Mouse (Mus musculus) gastrocnemius, adult 2 months (tissue): ENCODE measurements around the gene Ccdc92. TPM values are rescaled to one million over a fixed set of nuclear protein-coding genes. Genes with fewer than 3 reads are reported as not detected.

Experiments used
- DNase-seq: peaks from one replicate; pipeline ENCODE4 v3.0.0; 2022
- H3K27ac ChIP-seq: fragments of 200-600 bp; 2 replicates; pipeline ENCODE4 v1.8.1; 2022; ENCODE audit warnings: mild to moderate bottlenecking
- H3K4me3 ChIP-seq: fragments of 200-600 bp; 2 replicates; pipeline ENCODE4 v1.8.1; 2022; ENCODE audit warnings: mild to moderate bottlenecking, moderate library complexity
- CTCF ChIP-seq: fragments of 200-600 bp; IDR thresholded peaks from 2 replicates; pipeline ENCODE4 v1.8.1; 2022; ENCODE audit warnings: antibody characterized with exemption, mild to moderate bottlenecking, moderate library complexity
- intact Hi-C: fragments of 180-260 bp; cut with DNase I; formaldehyde crosslinking; loops from one replicate; pipeline ENCODE4 v1.15.1; 2025
- long read RNA-seq, 2 experiments: library from polyadenylated mRNA; stranded (forward); transcript quantifications; one replicate each; pipeline ENCODE4 v2.0.0; 2021
- total RNA-seq, 2 experiments: library from RNA; stranded (reverse); gene quantifications; 2 replicates each; pipeline ENCODE4 v1.2.3; 2021

Ccdc92 gene
- total RNA-seq, result under 1 TPM; 0.45 to 0.64 TPM
- long read RNA-seq, experiment 1, result 0 reads
- long read RNA-seq, experiment 2, partial matches to known transcripts, result 0 of 2 reads
- long read RNA-seq, experiment 2, other reads (novel, unspliced or antisense), result 1 of 2 reads

DNA sequence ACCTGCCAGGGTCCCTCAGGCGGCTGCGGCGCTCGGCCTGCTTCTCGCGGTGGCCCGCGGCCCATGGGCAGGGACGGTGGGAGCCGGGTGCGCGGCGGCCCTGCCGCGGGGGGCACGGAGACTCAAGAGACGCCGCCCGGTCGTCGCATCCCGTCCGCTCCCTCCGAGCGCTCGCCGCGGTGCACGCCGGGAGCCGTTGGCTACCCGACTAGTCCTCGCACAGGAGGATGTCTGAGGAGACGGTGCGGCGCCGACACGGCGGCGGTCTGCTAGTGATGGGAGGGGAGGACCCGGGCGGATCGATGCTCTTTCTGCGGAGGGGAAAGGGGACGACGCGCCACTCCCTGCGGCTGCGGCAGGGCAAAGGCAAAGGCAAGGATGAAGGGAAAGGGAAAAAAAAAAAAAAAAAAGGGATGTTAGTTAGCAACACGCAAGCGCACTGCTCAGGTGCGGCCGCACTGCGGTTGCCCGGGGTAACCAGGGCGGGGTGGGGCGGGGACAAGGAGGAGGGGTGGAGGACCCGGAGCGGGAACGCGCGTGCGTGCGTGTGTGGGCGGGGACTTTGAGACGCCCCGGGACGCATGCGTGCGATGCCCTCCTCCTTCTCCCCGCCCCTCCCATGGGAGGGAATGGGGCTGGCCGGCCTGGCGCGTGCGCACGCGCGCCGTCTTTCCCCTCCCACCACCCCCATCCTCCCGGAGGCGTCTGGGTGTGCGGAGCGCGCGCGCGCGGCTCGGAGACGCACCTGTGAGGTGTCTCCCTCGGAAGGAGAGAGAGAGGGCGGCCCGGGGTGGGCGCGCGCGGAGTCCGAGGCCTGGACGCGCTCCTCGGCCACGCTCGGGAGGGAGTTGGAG, at the start of gene Ccdc92, which contains the start of gene Zfp664:
TSS of gene Ccdc92 (minus strand) at position 412 of the 854 bp plus-strand sequence.
TSS of gene Zfp664 (plus strand) at position 679 of the 854 bp plus-strand sequence.
- TF ChIP-seq CTCF, result no peak
- peak within 1 kb of the TSS; percentile 95 for H3K4me3 ChIP-seq
- peak within 1 kb of the TSS; percentile 77 for H3K27ac ChIP-seq
- intact Hi-C loops, result loop anchor here (10.0 kb wide), 1 partner anchor 437 kb away; the partner anchor contains the start of gene Sbno1
- peak; percentile 99 for DNase-seq

DNA sequence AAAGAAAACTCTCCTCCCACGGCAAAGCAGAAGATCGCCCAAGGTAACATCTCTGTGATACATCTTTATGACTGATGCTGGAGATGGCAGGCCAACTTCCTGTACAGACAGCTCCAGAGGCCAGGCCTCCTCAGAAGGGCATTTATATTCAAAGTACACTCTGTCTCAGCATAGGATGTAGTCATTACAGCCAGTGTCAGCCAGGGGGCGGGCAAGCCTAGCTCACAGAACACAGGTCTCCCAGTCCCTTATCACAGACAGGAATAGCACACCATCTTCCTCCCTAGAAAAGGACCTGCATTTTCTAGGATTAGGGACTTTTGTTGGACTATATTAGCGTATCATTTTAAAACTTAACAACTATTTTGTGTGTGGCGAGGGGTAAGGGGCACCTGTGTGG, 46.6 kb upstream of the Ccdc92 start:
- no peak overlapping the region for H3K27ac ChIP-seq
- peak; percentile 85 for DNase-seq
- H3K4me3 ChIP-seq, result no peak overlapping the region
- intact Hi-C loops, result loop anchor here (2.0 to 5.0 kb wide), 3 partner anchors 106 to 360 kb away; no protein-coding TSS in a partner anchor
- TF ChIP-seq CTCF, result peak; percentile 99; the same call in 1 of the 2 replicates

DNA sequence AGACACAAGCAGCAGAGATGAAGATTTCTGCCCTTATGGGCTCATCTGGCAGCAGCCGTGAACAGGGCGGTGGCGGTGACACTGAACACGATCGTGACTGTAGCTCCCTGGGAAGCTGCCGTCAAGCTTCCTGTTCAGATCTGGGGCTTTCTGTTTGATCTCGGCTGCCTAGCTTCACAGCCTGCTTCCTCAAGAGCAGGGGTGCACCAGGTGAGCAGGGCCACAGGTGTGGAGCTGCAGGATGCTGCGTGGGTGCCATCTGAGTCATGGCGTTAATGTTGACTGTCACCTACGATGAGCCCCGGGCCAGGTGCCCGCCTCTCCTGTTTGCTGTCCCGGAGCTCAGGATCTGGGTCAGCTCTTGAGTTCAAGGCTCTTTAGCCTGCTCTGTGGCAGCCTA, 44.7 kb upstream of the Ccdc92 start:
- intact Hi-C loops, result loop anchor here (5.0 kb wide), 1 partner anchor 200 kb away; no protein-coding TSS in a partner anchor
- TF ChIP-seq CTCF, result no peak
- H3K27ac ChIP-seq, result no peak overlapping the region

DNA sequence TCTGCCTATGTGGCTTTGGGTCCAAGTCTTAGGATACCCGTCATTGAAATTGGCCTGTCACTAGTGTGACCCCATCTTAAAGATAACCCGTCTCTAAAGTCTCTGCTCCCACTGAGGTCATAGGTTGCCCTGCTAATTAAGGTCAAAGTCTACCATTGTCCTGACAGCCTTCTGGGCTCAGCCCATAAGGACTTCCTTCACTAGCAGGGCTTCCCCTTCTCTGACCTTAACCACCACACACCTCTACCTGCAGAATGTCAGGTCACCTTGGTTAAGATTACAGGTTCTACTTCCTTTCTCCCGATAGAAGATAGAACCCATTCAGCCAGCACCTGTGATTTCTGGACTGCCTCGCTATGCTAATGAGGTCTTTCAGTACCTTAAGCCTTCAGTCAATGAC, 41.6 kb upstream of the Ccdc92 start:
- no peak for TF ChIP-seq CTCF
- intact Hi-C loops, result loop anchor here (5.0 kb wide), 1 partner anchor 278 kb away; no protein-coding TSS in a partner anchor
- DNase-seq, result no peak
- Histone ChIP-seq H3K4me3 (no peak overlapping the region), H3K27ac (no peak overlapping the region)

More for the DNA sequence above, 44.7 kb upstream of the Ccdc92 start:
- DNase-seq, result no peak
- H3K4me3 ChIP-seq, result no peak overlapping the region

DNA sequence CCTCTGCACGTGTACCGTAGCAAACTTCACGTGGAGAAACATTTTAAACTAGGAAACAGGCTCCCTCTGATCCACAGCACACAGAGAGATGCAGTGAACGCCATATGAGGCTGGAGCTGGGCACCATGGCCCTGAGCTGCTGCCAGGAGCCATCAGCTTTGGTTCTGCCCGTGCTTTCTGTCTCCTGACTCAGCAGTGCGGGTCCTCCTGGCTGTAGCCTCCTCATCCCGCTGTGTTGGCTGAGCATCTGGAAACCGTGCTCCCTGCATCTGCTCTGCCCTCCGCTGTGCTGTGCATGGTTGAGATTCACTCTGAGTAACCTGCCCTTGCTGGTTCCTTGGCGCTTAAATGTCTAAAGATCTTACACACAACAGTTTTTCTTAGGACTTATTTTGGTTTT, 40.0 kb upstream of the Ccdc92 start:
- no peak for DNase-seq
- TF ChIP-seq CTCF, result no peak
- intact Hi-C loops, result loop anchor here (5.0 kb wide), 1 partner anchor 280 kb away; no protein-coding TSS in a partner anchor
- Histone ChIP-seq H3K27ac (peak overlapping the region; percentile 31; the same call in 1 of the 2 replicates), H3K4me3 (no peak overlapping the region)

DNA sequence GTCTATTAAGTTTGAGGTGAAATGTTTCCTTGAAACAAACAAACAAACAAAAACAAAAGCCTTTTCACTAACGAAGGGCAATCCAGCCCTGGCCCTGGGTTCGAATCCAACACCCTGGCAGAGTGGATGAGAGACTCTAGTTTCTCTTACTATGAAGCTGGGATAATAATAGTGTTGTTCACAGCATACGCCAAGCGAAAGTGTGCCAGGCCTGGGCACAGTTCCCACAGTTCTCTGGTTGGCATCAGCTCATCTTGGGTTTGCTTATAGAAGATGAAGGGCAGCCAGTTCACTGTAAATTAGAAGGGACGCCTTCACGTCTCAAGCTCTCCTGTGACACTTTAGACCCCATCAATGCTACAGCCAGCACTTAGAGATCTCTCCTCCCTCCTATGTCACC, 39.5 kb upstream of the Ccdc92 start:
- Histone ChIP-seq H3K4me3 (no peak overlapping the region), H3K27ac (no peak overlapping the region)
- no peak for TF ChIP-seq CTCF
- intact Hi-C loops, result loop anchor here (5.0 kb wide), 1 partner anchor 281 kb away; no protein-coding TSS in a partner anchor
- peak; percentile 64 for DNase-seq

DNA sequence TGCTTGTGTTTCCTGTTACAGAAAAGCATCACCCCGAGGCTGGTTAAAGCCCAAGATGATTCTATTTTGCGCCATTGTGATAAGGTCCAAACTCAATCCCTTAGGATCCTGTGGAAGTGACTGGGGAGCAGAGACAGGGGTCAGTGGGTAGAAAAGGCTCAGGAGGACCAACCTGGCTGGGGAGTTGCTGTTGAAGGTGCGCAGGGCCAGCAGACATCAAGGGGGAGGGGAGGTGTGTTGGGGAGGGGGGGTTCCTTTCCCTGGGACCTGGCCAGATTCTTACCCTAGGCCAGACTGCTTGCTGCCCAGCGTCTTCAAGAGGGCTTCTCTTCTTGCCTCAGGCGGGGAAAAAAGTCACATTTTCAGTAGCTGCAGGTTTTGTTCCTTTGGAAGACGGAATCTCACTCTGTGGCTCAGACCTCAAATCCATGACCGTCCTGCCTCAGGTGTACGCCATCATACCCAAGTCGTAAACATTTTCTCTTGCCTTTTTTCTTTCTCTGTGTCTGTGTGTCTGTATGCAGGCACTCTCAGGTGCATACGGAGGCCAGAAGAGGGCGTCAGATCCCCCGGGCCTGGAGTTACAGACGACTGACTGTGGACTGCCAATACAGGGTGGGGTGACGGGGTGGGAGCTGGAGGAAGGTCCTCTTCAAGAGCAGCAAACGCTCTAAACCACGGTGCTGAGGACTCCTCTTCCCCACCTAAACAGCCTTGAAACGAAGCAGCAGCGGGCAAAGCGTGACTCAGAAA, 38.7 kb upstream of the Ccdc92 start:
- no peak for TF ChIP-seq CTCF
- no peak for DNase-seq
- intact Hi-C loops, result loop anchor here (1.0 to 5.0 kb wide), 3 partner anchors 281 to 467 kb away; no protein-coding TSS in a partner anchor
- Histone ChIP-seq H3K27ac (no peak overlapping the region; the same call in 1 of the 2 replicates), H3K4me3 (no peak overlapping the region)

DNA sequence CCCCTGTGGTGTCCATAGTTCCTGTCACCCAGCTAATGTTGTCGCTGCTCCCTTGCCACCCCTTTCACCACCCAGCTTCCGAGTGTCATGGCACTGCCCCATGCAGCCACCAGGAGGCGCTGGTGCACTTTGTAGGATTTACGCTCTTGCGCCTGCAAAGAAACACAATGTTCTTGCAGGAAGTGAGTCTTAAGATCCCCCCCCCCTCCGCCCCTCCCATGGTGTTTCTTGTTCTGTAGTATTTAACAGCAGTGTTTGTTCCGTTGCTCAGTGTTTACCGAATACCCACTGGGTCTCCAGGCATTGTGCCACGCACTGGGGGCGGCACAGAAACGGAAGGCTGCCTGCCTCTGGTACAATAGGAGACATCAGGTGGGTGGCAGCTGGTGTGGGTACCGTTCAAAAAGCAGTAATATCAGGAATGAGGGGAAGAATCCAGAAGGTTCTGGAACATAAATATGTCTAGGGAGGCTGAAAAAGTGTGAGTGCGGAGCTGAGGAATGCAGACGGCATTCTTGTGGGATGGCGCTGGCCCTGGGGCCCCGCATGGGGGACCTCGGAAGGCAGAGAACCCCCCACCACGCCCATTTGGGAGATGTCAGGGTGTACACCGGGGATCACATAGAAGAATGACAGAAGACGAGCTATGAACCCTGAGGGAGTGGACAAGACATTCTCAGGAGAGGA, 37.9 kb upstream of the Ccdc92 start:
- intact Hi-C loops, result loop anchor here (1.0 to 5.0 kb wide), 3 partner anchors 282 to 468 kb away; no protein-coding TSS in a partner anchor
- TF ChIP-seq CTCF, result no peak; the same call in 1 of the 2 replicates
- H3K27ac ChIP-seq, result peak overlapping the region; percentile 70
- peak overlapping the region; percentile 55 for H3K4me3 ChIP-seq
- DNase-seq, result peak; percentile 86

DNA sequence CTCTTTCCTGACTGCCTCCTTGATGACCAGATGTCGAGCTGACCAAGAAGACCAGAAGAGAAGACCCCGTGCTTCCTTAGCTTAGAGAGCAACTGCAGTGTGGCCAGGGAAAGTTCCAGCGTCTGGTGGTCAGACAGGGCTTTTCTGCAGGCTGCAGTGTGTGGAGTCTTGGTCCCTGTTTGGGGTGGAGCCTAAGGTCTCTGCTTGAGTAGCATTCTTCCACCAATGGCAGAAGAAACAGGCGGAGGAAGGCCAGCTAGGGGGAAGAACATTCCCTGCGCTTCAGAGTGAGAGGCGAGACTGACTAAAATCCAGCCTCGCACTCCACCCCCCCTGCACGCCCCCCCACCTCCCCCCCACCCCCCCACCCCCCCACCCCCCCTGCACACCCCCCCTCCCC, 33.9 kb upstream of the Ccdc92 start:
- H3K27ac ChIP-seq, result no peak overlapping the region
- no peak for DNase-seq
- no peak overlapping the region for H3K4me3 ChIP-seq
- intact Hi-C loops, result no loop called here
- TF ChIP-seq CTCF, result no peak

DNA sequence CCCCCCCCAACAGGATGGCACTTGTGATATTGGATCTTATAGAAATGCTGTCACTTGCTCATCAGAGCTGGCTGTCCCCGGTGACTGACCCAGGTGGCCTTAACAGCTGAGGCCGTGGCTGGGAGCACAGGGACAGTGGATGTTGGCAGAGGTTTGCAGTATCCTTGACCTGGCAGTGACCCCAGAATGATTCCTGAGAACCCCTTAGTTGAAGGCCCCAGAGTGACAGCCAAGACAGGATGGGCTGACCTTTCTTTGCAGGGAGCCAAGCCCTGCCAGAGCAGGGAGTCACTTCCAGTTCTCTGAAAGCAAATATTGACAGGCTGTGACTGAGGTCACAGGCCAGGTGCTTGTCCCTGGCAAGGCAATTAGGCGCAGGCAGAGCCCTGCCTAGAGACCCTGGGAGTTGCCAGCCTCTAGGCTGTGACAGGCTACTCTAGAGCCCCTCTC, 29.7 kb upstream of the Ccdc92 start:
- DNase-seq, result peak; percentile 90
- H3K4me3 ChIP-seq, result no peak overlapping the region
- intact Hi-C loops, result no loop called here
- no peak for TF ChIP-seq CTCF
- peak overlapping the region; percentile 84 for H3K27ac ChIP-seq

DNA sequence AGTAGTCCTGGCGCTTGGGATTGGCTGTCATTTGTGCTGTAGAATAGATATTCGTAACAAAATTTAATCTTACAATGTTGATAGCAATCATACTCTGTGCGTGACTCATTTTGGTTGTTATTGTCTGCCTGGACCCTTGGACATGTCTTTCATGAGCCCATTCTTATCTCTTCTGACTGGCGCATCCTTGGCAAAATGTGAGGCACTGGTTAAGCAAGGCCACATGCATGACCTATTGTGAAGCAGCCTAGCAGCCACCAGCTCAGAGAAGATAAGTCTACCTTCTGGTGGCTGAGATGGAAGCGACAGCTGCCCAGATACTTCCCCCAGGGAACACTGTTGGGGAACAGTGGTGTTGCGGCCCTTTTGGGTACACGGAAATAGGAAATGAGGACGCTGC, 26.4 kb upstream of the Ccdc92 start:
- no peak overlapping the region for H3K4me3 ChIP-seq
- H3K27ac ChIP-seq, result no peak overlapping the region
- intact Hi-C loops, result no loop called here
- no peak for TF ChIP-seq CTCF
- no peak for DNase-seq

DNA sequence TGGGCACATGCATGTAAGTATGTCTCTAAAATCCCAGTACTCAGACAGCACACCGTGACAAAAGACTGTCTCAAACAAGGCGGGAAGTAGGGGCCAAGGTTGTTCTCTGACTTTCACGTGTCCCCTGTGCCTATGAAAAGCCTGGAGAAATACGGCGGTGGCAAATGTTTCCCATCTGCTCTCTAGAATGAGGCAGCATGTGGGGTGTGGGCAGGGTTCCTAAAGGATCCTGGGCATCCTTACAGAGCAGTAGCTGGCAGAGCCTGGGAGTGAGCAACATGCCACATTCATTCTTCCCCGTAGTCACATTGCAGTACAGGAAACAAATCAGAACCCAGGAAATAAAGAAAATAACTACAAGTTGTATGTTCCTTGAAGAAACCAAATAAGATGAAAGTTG, 21.7 kb upstream of the Ccdc92 start:
- Histone ChIP-seq H3K4me3 (no peak overlapping the region), H3K27ac (no peak overlapping the region)
- no peak for DNase-seq
- TF ChIP-seq CTCF, result no peak
- intact Hi-C loops, result no loop called here
